Mouse (Mus musculus): Measurements from ENCODE around the gene Foxa1. TPM values are rescaled to one million over a fixed set of nuclear protein-coding genes. Genes with fewer than 3 reads are reported as not detected.

Foxa1 gene
- total and polyA plus RNA-seq, 3 experiments = not detected

- H3K79me2 ChIP-seq (ENCODE audit: control insufficient read depth, insufficient read depth, low read length, poor library complexity) = no peaks in the 10 kb centered on the region
- H3K36me3 ChIP-seq (ENCODE audit: control insufficient read depth in 1 of 2, insufficient read depth in 2 of 2, low read length in 2 of 2) = no peaks in the 10 kb centered on the region
- no peaks in the 10 kb centered on the region for H3K9me3 ChIP-seq (replicated peaks; ENCODE audit: insufficient read depth, low read length)
- no peak for DNase-seq (ENCODE audit: low read depth, low spot score)
- TF ChIP-seq POLR2AphosphoS2 (IDR thresholded peaks at IDR 0.05; ENCODE audit: low read length) (no peak), CHD2 (IDR thresholded peaks at IDR 0.05; ENCODE audit: low read length) (no peak), GABPA (IDR thresholded peaks at IDR 0.05; ENCODE audit: low read depth, low read length) (no peak), MYB (IDR thresholded peaks at IDR 0.05; ENCODE audit: low read depth, low read length) (no peak), TCF12 (IDR thresholded peaks at IDR 0.05; ENCODE audit: low read depth, low read length) (no peak), EP300 (IDR thresholded peaks at IDR 0.05; ENCODE audit: low read depth in 1 of 2, low read length in 2 of 2) (no peak), USF1 (IDR thresholded peaks at IDR 0.05; ENCODE audit: low read depth, low read length) (no peak)
- H3K27ac ChIP-seq (ENCODE audit: control insufficient read depth, low read depth, low read length) = no peak overlapping the region
- no peak overlapping the region for H3K4me3 ChIP-seq (ENCODE audit: control insufficient read depth in 1 of 2, insufficient read depth in 1 of 2, low read depth in 2 of 2, low read length in 2 of 2)
- no peaks in the 10 kb centered on the region for H3K4me1 ChIP-seq (ENCODE audit: control insufficient read depth in 1 of 2, insufficient read depth in 2 of 2, low read length in 2 of 2)
- no peaks in the 10 kb centered on the region for H3K27me3 ChIP-seq (ENCODE audit: control insufficient read depth in 1 of 2, insufficient read depth in 2 of 2, low read length in 2 of 2)
- no peak overlapping the region for H3K9ac ChIP-seq (ENCODE audit: control insufficient read depth, low read depth, low read length, poor library complexity, severe bottlenecking)
Measured at GRCm38 (mm10) chr12:57549667-57550160, 3.0 kb upstream of the Foxa1 start.

- no peak for TF ChIP-seq JUND (IDR thresholded peaks at IDR 0.05; ENCODE audit: low read depth, low read length)
- TF ChIP-seq CHD1 (IDR thresholded peaks at IDR 0.05; ENCODE audit: low read depth, low read length) = no peak
- no peak for TF ChIP-seq MAFK (IDR thresholded peaks at IDR 0.05; ENCODE audit: borderline replicate concordance, low read depth, low read length)
- no peak for TF ChIP-seq ETS1 (IDR thresholded peaks at IDR 0.05; ENCODE audit: low read depth, low read length)
- TF ChIP-seq CHD2 (IDR thresholded peaks at IDR 0.05; ENCODE audit: low read length) = no peak
- no peak for TF ChIP-seq ZKSCAN1 (IDR thresholded peaks at IDR 0.05; ENCODE audit: low read depth, low read length)
Measured at GRCm38 (mm10) chr12:57548981-57549666, 2.4 kb upstream of the Foxa1 start.

GRCm38 (mm10) chr12:57548352-57548980, 1.8 kb upstream of the Foxa1 start:
- H3K79me2 ChIP-seq (ENCODE audit: control insufficient read depth, insufficient read depth, low read length, poor library complexity) = no peaks in the 10 kb centered on the region
- no peaks in the 10 kb centered on the region for H3K9me3 ChIP-seq (replicated peaks; ENCODE audit: insufficient read depth, low read length)
- DNase-seq (ENCODE audit: low read depth, low spot score) = no peak
- H3K27ac ChIP-seq (ENCODE audit: control insufficient read depth, low read depth, low read length) = no peak overlapping the region
- H3K9ac ChIP-seq (ENCODE audit: control insufficient read depth, low read depth, low read length, poor library complexity, severe bottlenecking) = no peak overlapping the region
- H3K4me3 ChIP-seq (ENCODE audit: control insufficient read depth in 1 of 2, insufficient read depth in 1 of 2, low read depth in 2 of 2, low read length in 2 of 2) = no peak overlapping the region
- no peaks in the 10 kb centered on the region for H3K36me3 ChIP-seq (ENCODE audit: control insufficient read depth in 1 of 2, insufficient read depth in 2 of 2, low read length in 2 of 2)
- H3K27me3 ChIP-seq (ENCODE audit: control insufficient read depth in 1 of 2, insufficient read depth in 2 of 2, low read length in 2 of 2) = no peaks in the 10 kb centered on the region
- no peaks in the 10 kb centered on the region for H3K4me1 ChIP-seq (ENCODE audit: control insufficient read depth in 1 of 2, insufficient read depth in 2 of 2, low read length in 2 of 2)
- TF ChIP-seq UBTF (IDR thresholded peaks at IDR 0.05; ENCODE audit: borderline replicate concordance, insufficient read depth, low read depth, low read length) (no peak), MAX (IDR thresholded peaks at IDR 0.05; ENCODE audit: low read length) (no peak), SIN3A (IDR thresholded peaks at IDR 0.05; ENCODE audit: low read length) (no peak), SMC3 (IDR thresholded peaks at IDR 0.05; ENCODE audit: low read depth, low read length) (no peak), ZC3H11A (IDR thresholded peaks at IDR 0.05; ENCODE audit: low read depth, low read length) (no peak), E2F4 (IDR thresholded peaks at IDR 0.05; ENCODE audit: borderline replicate concordance, low read depth, low read length) (no peak), JUND (IDR thresholded peaks at IDR 0.05; ENCODE audit: low read depth, low read length) (no peak), EP300 (IDR thresholded peaks at IDR 0.05; ENCODE audit: low read depth in 1 of 2, low read length in 2 of 2) (no peak), ELF1 (IDR thresholded peaks at IDR 0.05; ENCODE audit: low read depth, low read length) (no peak), CHD2 (IDR thresholded peaks at IDR 0.05; ENCODE audit: low read length) (no peak), CTCF (IDR thresholded peaks at IDR 0.05 in 2 of 3, conservative IDR thresholded peaks at IDR 0.05 in 1 of 3; ENCODE audit: control insufficient read depth in 1 of 3, insufficient read depth in 1 of 3, low read depth in 2 of 3, low read length in 3 of 3, poor library complexity in 1 of 3, severe bottlenecking in 1 of 3) (no peak), MEF2A (IDR thresholded peaks at IDR 0.05; ENCODE audit: extremely low read depth, insufficient replicate concordance, low read depth, low read length, poor library complexity, severe bottlenecking) (no peak), BHLHE40 (IDR thresholded peaks at IDR 0.05; ENCODE audit: borderline replicate concordance, low read depth, low read length) (no peak), MXI1 (IDR thresholded peaks at IDR 0.05; ENCODE audit: low read depth, low read length) (no peak), KAT2A (conservative IDR thresholded peaks at IDR 0.05; ENCODE audit: low read depth, low read length) (no peak)

More at GRCm38 (mm10) chr12:57548981-57549666, 2.4 kb upstream of the Foxa1 start:
- Histone ChIP-seq H3K27ac (ENCODE audit: control insufficient read depth, low read depth, low read length) (no peak overlapping the region), H3K9me3 (replicated peaks; ENCODE audit: insufficient read depth, low read length) (no peaks in the 10 kb centered on the region), H3K4me1 (ENCODE audit: control insufficient read depth in 1 of 2, insufficient read depth in 2 of 2, low read length in 2 of 2) (no peaks in the 10 kb centered on the region), H3K4me3 (ENCODE audit: control insufficient read depth in 1 of 2, insufficient read depth in 1 of 2, low read depth in 2 of 2, low read length in 2 of 2) (no peak overlapping the region), H3K36me3 (ENCODE audit: control insufficient read depth in 1 of 2, insufficient read depth in 2 of 2, low read length in 2 of 2) (no peaks in the 10 kb centered on the region), H3K27me3 (ENCODE audit: control insufficient read depth in 1 of 2, insufficient read depth in 2 of 2, low read length in 2 of 2) (no peaks in the 10 kb centered on the region), H3K79me2 (ENCODE audit: control insufficient read depth, insufficient read depth, low read length, poor library complexity) (no peaks in the 10 kb centered on the region), H3K9ac (ENCODE audit: control insufficient read depth, low read depth, low read length, poor library complexity, severe bottlenecking) (no peak overlapping the region)
- no peak for DNase-seq (ENCODE audit: low read depth, low spot score)

Data from MEL (cell line).